Mouse (Mus musculus) adrenal gland, adult 18-20 months (tissue): ENCODE measurements around the gene D430041D05Rik. TPM values are rescaled to one million over a fixed set of nuclear protein-coding genes. Genes with fewer than 3 reads are reported as not detected.
A peak's percentile ranks its signal among the peaks of the same experiment; 100 is the strongest.

Source experiments
- DNase-seq, 2 experiments: peaks; one replicate each; pipeline ENCODE4 v3.0.0; 2021 to 2022; ENCODE audit warnings: low spot score in 2 of 2
- total RNA-seq, 2 experiments: library from RNA; stranded (reverse); gene quantifications; 1 replicate in 1 of 2; 2 replicates in 1 of 2; pipeline ENCODE4 v1.2.3; 2021

The D430041D05Rik gene
- total RNA-seq, 2 experiments from 2014 or later = 7.0 to 11.9 TPM

- DNase-seq = peak; percentile 37 to 62
Measured at GRCm38 (mm10) chr2:104409851-104410821, 677 bp downstream of the D430041D05Rik start.

- no peak for DNase-seq
Measured at GRCm38 (mm10) chr2:104408351-104408750, 2.5 kb downstream of the D430041D05Rik start.

DNA sequence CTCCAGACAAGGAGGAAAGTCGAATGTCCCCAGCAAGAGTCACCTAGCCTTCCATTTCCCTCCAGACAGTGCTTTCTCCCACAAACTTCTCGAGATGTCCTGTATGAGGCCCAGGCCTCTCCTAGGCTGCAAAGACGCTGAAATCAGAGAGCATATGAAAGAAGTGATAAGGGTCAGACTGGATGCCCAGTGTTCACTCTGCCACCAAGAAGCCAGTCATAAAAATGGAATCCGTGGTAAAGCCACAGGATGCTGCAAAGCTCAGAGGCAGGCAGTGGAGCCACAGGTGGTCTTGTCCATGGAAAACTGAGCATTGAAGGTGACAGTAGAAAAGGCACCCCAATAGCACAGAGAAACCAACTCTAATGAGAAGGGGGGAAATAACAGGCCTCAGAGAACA lies 2.9 kb downstream of the D430041D05Rik start:
- no peak for DNase-seq

DNA sequence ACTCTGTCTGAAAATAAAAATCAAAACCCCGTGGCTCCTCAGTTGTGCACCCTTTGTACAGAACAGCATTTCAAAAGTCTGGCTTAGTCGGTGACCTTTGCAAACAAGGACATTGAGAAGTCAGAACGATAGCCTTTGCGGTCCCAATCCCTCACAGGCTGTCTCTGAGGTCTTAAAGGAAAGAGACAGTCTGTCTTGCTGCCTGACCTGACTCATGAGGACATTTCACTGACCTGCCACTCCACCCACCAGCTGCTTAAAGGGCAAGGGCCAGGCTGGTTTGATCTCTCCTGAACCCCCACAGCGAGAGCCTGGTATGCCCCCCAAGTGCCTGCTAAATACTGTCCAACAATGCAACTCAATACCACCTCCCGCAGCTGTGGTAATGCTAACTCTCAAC lies 6.8 kb downstream of the D430041D05Rik start:
- peak; percentile 31 for DNase-seq

- no peak for DNase-seq
Measured at GRCm38 (mm10) chr2:104398651-104399290, 12.0 kb downstream of the D430041D05Rik start.

- no peak for DNase-seq
Measured at GRCm38 (mm10) chr2:104395961-104396360, 14.9 kb downstream of the D430041D05Rik start.

- DNase-seq = no peak
Measured at GRCm38 (mm10) chr2:104394769-104395168, 16.0 kb downstream of the D430041D05Rik start.

DNA sequence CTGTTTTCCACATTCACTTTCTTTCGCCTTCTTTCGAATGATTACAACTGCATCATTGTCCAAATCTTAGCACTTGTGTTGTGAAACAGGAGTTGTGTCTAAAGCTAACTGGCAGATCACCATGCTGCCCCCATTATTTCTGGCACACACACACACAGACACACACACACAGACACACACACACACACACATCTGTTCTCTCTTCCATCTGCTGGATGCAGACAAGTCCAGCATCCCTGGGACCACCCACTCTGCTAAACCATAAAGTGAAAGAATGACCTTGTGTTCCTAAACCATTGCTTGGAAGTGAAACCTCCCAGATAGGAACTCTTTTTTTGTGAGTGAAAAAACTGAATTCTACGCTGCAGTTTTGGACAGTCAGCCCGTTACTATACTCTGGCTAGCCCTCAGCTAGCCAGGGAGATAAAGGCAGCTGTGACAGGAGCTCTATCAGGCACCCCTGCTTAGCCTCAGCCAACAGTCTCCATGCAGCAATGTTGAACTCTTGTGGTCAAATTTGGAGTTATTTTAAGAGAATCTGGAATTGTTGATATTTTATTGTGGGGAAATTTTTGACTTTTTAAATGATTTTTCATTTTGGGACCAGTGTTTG lies 18.0 kb downstream of the D430041D05Rik start:
- no peak for DNase-seq

DNA sequence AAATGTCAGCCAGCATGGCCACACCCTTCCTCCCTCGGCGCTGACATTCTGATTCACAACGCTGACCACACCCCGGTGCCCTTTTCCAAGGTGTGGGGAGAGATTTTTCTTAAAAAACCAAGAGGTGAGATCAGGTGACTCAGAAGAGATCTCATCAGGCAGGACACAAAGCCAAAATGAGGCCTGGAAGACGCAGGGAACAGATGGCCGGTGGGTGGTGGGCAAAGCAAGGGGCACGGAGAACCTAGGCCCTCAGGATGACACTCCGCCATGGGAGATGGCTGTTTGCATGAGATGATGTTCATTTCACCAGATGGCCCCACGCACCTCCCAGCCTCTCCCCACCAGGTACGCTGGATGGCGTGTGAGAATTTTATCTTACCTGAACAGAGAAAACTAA lies 21.6 kb downstream of the D430041D05Rik start:
- DNase-seq = no peak

GRCm38 (mm10) chr2:104385941-104386340 lies 24.9 kb downstream of the D430041D05Rik start:
- DNase-seq = no peak

DNA sequence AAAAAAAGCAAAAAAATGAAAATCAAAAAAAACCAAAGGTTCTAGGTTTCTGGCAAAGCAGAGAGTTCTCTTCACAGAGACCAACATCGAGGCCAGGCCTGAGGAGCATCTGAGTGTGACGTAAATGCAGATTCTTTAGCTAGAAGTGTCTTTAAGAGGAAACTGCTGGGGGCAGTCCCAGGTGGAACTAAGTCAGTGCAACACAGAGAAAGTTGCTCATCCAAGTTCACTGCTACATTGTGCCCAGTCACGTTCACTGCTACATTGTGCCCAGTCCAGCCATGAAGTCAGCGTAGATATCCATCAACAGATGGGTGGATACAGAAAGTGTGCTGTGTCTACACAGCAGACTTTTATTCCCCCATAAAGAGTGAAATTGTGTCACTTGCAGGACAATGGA lies 27.2 kb downstream of the D430041D05Rik start:
- no peak for DNase-seq

DNA sequence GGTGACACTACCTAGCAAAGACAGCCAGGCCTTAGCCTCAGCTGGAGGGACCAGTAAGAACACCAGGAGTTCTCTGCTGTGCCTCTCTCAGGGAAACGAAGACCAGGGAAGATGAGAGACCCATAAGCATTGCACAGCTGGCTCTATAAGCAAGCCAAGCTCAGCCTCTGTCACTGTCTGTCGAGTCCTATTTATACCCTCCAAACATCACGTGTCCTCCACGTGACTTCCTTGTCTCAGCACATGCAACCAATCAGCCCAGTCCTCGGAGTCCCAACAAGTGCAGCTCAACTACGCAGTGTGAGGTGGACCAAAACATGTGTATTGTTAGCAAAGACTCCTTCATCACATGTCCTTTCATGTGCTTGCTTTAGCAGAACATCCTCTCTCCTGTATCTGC lies 28.0 kb downstream of the D430041D05Rik start:
- no peak for DNase-seq

DNA sequence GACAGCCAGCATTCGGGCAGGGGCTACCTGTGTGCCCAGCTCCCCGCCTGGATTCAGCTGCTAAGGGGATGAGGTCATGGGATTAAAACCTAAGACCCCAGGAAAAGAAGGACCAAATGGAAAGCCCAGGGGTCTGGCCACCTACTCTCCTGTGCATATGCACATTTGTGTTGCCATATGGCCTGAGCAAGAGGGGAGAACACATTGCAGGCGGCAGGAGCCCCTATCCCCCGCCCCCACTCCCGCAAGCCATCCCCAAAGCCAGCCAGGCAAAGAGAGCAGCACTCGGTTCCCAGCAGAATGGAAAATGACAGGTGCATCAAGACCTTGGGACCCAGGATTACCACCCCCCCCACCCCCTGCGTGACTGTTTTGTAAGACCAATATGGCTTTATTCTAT lies 31.5 kb downstream of the D430041D05Rik start:
- DNase-seq = no peak

DNA sequence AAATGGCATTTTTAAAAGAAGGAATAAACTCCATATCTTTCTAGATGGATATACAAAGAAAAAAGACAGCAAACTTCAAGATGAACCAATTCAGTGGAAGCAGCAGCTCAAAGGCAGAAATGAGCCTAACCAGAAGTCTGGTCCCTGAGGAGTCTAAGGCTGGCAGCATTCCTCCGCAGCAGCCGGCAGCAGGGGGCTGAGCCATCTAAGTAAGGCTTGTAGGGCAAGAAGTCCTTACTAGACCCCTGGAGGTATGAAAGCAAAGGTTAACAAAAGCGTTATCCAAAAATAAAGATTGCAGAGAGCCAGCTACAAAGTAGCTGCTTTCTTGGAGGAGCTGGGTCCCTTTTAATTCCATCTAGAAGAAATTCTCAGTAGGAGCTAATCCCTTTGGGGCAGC lies 32.0 kb downstream of the D430041D05Rik start:
- no peak for DNase-seq

DNA sequence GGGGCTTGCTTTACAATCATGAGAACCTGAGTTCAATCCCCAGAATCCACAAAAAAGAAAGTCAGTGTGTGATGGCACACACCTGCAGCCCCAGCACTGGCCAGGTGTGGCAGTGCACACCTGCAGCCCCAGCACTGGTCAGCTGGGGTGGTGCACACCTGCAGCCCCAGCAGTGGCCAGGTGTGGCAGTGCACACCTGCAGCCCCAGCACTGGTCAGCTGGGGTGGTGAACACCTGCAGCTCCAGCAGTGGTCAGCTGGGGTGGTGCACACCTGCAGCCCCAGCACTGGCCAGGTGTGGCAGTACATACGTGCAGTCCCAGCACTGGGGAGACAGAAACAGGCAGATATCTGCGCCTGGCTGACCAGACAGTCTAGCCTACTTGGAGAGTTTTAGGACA lies 32.8 kb downstream of the D430041D05Rik start:
- DNase-seq = no peak

DNA sequence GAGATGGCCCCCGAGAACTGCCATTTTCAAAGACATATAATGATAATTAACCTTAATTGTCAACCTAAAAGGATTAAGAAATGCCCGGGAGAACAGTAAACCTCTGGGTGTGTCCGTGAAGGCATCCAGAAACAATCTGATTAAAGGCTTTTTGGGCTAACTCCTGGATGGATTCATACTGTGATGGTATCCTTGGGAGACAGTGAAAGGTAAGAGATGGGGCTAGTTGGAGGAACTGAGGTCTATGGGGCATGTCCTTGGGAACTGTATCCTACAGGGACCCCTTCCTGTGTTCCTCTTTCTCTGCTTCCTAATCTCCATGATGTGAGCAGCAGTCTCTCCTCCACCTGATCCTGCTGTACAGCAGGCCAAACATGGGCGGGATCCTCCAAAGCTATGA lies 38.7 kb downstream of the D430041D05Rik start:
- DNase-seq = no peak

DNA sequence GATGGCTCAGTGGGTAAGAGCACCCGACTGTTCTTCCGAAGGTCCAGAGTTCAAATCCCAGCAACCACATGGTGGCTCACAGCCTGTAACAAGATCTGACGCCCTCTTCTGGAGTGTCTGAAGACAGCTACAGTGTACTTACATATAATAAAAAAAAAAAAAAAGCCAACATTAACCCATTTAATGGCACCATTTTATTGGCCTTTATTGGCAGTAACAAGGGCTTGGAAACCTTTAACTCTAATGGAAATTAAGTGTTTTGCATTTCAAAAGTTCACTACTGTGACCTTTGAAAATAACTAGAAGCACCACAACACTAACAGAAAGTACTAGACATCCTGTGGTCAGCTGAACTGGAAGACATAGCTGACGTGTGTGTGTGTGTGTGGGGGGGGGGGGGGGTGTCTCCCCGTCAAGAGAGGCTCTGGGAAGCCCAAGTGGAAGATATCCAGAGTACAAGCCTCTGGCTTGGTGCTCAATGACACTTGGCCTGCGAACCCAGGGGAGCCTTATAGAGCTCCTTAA lies 39.1 kb downstream of the D430041D05Rik start:
- no peak for DNase-seq

DNA sequence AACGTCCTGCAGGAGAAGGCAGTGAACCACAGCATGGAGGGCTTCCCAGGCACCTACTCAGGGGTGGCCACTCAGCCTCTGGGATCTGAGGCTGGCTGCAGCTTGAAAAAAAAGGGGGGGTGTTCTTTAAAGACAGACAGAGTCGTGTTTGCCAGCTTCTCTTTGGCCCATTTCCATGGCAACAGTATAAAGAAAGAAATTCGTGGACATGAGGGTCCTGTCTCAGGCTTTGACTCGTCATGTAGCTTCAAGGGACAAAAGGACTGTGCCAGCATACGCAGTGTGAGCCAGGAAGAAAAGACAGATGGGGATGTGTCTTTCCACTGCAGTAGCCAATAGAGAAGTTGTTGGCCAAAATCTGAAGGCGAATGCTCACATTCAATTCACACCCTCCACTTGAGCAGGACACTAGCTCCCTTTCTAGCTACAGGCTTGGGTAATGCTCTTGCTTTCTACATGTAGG lies 42.9 kb downstream of the D430041D05Rik start:
- DNase-seq = no peak

- no peak for DNase-seq
Measured at GRCm38 (mm10) chr2:104367291-104367690, 43.5 kb downstream of the D430041D05Rik start.

- no peak for DNase-seq
Measured at GRCm38 (mm10) chr2:104359305-104359704, 51.5 kb downstream of the D430041D05Rik start.

DNA sequence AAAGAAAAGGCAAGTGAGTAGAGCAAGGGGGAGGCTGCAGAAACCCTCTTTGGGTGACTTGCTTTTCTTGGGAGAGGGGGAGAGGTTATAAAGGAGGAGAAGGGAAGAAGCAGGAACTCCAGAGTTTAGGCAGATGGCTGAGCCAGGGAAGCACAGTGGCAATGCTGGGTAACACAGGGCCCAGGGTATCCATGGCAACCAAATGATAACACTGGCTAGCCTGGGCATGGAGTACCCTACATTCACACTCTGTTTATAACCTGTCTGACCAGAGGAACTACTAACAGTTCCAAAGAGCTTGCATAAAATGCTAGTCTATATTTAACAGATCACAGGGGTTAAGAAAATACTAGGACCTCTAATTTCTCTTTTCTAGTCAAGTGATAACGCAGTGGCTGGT lies 51.9 kb downstream of the D430041D05Rik start:
- no peak for DNase-seq
